Mouse (Mus musculus) T-cell, adult 2 months (primary cell): ENCODE data around the gene Cd80.

ENCODE experiments used
- DNase-seq: peaks from one replicate; pipeline ENCODE4 v3.0.0; 2022; ENCODE audit warnings: low spot score

The Cd80 gene

DNA sequence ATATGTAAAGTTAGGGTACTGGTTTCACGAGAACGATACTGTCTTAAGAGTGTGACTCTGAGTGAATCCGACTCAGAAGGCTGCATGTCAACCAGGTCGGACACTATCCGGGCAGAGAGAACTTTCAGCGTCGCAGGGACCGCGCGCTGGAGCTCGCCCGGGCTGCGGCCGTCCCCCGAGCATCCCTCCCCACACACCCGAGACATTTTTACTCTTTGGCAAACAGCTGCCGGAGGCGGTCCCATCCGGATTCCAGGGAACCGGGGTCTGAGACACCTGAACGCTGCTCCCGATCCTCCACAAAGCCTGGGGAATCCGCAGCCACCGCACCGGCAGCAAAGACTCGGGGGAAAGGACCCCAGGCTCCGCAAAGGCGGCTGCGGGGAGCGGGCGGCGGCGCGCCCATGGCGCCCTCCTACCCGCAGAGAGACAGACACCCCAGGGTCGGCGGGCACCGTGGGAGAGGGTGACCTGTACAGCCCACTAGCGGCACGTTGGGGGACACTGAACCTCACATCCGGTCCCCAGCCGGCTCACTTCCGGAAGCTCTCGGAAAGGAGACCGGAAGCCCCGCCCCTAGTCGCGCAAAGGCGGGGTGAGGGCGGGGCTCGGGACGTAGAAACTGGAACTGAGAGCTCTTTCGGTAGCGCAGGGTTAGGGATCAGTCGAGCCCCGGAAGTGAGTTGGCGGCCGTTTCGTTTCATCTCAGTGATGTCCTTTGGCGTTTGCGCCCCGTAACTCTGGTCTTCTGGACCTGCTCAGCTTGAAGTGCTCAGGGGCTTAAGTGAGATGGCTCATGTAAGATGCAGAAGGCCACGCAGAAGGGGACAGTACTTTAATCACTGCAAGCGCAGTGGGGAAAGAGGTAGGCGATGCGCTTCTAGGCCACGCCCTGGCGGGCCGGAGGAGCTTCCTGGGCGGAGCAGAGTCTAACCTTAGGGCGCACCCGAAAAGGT is 67.0 kb downstream of the Cd80 start, which contains the start of gene Timmdc1:
Gene Timmdc1 (minus strand): TSS at position 535 of the 956 bp plus-strand sequence.
- DNase-seq = peak; percentile 97

DNA sequence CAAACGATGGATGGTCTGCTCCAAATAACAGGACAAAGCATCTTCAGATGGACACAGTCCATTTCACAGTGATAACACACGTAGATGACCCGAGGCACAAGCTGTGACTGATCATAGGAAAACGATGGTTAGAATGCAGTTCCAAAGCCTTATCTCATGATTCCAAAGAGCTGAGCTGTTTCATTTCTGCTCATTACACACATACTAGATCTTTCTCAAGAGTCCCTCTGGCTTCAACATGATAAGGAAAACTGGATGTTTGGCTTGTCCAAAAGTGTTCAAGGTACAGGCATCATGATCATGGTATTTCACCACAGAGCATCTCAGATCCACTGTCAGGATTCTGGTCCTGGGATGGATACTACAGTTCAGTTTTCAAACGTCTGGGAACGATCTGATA is 70.9 kb downstream of the Cd80 start:
- no peak for DNase-seq

DNA sequence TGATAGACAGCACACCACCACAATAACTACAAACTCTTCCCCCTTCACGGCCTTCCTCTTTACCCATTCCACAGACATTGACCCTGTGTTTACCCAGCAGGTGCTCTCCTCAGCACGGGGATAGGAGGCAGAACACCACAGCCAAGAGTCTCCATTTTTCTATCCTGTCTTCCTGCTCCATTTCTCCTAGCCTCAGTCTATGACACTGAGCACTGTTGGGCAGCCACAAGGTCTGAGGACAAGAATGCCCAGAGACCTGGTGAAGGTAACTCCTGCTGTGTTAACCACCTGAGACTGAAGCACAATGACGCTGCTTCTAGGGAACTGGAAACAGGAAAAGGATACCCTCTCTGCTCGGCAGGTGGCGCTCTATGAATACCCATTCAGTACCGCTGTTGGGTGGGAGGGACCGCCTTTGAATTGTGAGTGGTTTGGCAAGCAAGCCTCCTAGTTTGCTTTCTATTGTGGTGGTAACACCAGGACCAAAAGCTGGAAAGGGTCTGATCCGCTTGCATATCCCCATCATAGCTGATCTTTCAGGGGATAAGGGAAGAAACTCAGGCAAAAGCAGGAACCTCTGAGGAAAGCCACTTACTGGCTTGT is 81.3 kb downstream of the Cd80 start:
- peak; percentile 68 for DNase-seq

DNA sequence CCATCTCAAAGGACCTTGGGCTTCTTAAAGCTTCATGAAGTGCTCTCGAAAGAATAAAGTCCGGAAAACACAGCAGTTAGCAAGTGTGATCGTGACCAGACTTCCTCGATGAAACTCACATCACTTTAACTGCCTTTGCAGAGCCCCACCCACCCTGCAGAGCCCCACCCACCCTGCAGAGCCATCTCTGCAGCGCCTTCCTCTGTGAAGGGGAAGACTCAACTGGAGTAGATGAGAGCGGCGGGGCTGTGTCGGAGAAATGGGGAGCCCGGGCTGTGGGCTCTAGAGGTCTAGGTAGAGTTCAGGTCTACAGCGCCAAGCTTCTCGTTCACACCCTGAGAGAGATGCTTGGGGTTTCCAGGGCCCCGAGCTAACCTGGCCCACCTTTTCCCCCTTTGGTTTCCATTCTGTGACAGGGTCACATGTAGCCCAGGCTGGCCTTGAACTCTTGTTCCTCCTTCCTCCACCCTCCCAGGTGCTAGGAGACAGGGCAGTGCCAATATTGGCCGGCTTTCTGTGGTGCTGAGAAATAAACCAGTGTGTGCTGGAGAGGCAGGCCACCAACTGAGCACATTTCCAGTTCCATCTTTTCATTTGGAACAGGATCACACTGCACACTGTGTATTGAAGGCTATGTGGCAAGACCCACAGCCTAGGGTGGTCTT is 83.5 kb downstream of the Cd80 start:
- no peak for DNase-seq
